Mouse (Mus musculus): ENCODE data around the gene Wnt16.

DNA sequence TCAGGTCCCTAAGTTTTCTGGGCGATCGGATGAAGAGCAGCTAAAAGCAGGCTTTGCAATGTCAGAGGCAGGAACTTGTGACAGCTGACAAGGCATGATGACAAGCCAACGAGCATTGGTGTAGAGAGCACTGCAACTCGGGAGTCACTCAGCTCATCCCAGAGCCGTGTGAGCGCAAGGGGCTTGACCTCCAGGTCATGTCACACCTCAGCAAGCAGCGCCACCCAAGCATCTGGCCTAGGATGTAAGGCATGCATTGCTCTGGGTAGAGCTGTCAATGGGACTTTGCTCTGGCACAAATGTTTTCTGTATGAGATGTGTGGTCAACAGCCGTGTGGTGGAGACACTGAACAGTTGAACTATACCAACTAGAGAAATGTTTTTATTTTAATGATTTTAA, 39.9 kb downstream of the Wnt16 start:
- TF ChIP-seq POLR2A (IDR thresholded peaks at IDR 0.05; ENCODE audit: insufficient read depth, low read depth, low read length) (no peak), CTCF (IDR thresholded peaks at IDR 0.05; ENCODE audit: insufficient read depth, low read depth, low read length) (no peak)
